Mouse (Mus musculus): ENCODE results near the gene Rpn2. TPM values are rescaled to one million over a fixed set of nuclear protein-coding genes. Genes with fewer than 3 reads are reported as not detected.

The Rpn2 gene
- total RNA-seq (2023): 99.7 to 107 TPM (median 103 TPM) in 4 replicates

DNA sequence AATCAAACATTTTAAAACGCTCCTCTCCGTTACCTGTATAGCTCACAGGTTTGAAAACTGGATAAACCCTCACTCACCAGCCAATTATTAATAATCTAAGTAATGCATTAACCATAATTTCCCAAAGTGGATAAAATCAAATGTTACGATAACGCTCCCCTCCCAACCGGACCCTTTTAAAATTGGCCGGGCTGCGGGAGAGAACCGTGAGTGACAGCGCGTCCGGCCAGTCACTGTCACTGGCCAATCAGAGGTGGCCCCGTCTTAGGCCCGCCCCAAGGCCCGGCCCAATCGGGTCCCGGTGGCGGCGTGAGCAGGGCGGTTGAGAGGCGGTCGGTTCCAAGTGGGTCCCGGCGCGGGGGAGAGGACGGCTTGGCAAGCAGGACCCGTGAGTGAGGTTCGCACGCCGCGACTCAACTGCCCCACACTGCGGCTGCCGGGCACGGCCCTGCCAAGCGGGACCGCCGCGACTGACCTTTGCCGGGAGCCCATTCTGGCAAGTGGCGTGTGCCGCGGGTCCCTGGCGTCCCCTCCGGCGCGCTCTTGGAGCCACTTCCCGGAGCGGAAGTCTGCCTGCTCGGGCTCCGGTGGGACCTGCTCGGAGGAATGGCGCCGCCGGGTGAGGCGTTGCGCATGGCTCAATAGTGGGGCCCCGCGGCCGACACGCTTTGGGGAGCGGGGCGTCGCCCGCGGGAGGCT, at the start of gene Rpn2:
Rpn2 (plus strand) TSS at position 301 of the 699 bp plus-strand sequence.

DNA sequence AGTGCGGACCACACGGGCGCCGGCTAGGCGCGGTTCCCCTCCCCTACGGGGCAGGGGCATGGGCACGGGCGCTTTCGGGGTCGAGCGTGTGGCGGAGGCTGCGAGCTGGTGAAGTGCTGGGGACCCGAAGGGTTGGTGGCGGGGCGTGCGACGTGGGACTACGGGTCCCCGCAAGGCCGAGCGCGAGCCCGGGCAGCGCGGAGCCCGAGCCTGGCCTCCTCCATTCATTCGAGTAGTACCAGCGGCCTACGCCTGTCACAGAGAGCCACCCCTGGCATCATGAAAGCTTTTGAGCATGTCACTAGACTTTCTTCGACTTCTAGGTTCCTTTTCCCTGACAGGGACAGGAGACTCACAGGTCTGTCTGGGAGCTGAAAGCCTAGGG, 591 bp downstream of the Rpn2 start, which contains the start of gene Mroh8:
Mroh8 (minus strand) TSS at position 134 of the 385 bp plus-strand sequence.

DNA sequence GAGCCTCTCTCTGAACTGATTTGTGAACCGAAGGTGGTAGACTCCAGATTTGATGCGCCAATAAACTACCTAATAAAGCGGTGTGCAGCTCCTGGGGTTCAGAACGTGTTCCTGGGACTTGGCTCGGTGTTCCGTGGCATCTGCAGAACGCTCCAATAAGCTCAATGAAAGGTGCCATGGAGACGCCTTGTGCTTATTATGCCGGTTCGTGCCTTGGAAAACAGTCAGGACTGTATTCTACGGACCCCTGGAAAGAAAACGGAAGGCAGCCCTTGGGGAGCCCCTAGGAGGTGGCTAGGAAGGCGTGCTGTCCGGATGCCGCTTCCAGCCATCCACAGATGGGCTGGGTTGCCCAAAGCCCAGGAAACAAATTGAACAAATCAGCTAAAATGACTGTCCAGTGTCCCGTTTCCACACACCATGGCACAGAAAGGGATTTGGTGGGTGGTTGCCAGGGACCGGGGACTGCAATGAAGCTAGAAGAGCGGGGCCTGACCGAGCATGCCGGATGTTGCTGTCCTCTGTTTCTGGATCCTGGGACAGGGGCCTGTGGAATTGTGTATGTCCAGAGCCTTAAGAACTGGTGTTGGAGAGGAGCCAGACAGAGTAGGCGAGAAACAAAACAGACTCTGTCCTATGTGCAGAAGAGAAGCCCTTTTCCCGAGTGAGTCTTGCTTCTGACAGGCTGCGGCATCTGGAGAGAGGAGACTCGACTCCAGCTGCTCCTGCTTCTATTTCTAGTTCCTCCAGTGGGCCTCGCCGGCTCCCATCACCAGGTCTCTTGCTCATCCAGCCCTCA, 68.7 kb downstream of the Rpn2 start, which contains the start of gene Ghrh:
Ghrh (minus strand) TSS at position 146 of the 799 bp plus-strand sequence.

DNA sequence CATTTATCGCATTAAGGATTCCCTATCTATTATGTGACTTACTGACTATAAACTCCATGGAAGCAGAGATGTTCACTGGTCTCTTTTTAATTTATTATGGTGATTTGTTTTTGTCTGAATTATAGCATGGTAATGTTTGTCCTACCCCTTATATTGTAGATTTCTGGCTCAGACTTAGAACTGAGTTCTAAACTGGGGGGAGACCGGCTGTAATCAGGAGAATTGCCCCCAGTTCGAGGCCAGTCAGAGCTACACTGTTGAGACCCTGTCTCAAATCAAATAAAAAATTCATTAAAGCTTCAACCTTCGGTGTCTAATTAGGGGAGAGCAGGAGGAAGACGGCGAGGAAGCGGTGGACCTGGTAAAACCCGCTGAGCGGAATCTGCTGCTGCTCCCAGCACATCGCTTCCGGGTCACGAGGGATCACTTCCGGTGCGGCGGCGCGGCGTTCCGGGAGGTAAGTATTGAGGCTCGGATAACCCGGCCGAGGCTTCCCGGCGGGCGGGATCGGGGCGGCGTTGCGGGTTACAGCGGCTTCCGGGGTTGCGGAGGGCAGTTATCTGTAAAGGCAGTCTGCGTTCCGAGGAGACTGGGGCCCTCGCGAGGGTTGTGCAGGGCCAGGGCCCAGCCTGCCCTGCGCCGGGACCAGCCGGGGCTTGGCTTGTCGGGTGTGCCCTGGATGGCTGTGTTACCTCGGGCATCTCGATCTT, 88.5 kb downstream of the Rpn2 start, which contains the start of gene Manbal:
Manbal (plus strand) TSS at position 411 of the 710 bp plus-strand sequence.

Other genes with a start within 250 kb of the Rpn2 start
- gene Soga1, start 199.8 kb upstream of the Rpn2 start, total RNA-seq (2023): 0.52 to 1.5 TPM (median 0.63 TPM) in 4 replicates
- not detected in 4 replicates for gene Tldc2, start 192.0 kb upstream of the Rpn2 start, total RNA-seq (2023)
- 423 to 439 TPM (median 428 TPM) in 4 replicates for gene Samhd1, start 143.8 kb upstream of the Rpn2 start, total RNA-seq (2023)
- gene Rbl1, start 74.5 kb upstream of the Rpn2 start, total RNA-seq (2023): 16.1 to 19.7 TPM (median 17.9 TPM) in 4 replicates
- gene Mroh8, start 532 bp downstream of the Rpn2 start, total RNA-seq (2023): 0.23 TPM in 1 of 4 replicates, not detected in the others
- gene Ghrh, start 68.5 kb downstream of the Rpn2 start, total RNA-seq (2023): not detected in 4 replicates
- 19.9 to 21.6 TPM (median 20.8 TPM) in 4 replicates for gene Manbal, start 88.6 kb downstream of the Rpn2 start, total RNA-seq (2023)
- gene Src, start 139.4 kb downstream of the Rpn2 start, total RNA-seq (2023): 1.4 to 2.3 TPM (median 2.1 TPM) in 4 replicates